ENCODE assay signal across 19 mouse cellular contexts in the genomic region with DNA sequence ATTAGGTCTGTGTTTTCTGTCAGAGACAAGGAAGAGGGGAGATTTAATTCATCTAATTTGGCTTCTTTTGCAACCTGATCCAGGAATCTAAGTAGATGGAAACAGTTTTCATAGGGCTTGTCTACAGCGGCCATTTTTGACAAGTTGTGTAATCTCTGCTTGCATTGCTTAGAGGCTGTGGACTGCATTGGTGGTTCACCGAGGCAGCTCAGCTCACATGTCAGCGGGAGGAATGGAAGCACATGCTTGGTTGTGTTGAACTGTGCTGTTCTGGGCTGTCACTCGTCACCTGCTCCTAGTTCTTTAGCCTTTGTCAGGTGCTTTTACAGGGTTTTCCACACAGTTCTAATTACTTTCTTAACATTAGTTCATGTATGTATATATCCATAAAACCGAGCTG.
"Had no signal": no experiment of that assay in that cellular context is flagged by ENCODE, and none has a peak within 500 bp of the region (broad histone marks: within the 10 kb centered on the region; RNA-seq: fewer than 3 reads in every experiment).

No protein-coding gene starts in this region.

- H3K27ac ChIP-seq: midbrain, embryonic 10.5 days; midbrain, embryonic 12.5 days; neural tube, embryonic 13.5 days; neural tube, embryonic 15.5 days had no signal

- H3K4me2 ChIP-seq: lung, embryonic 14.5 days; midbrain, embryonic 12.5 days; neural tube, embryonic 13.5 days; neural tube, embryonic 15.5 days had no signal

- H3K36me3 ChIP-seq: midbrain, embryonic 12.5 days; neural tube, embryonic 15.5 days had no signal

- H3K4me3 ChIP-seq: midbrain, embryonic 10.5 days; midbrain, embryonic 12.5 days; myocyte; neural tube, embryonic 13.5 days; neural tube, embryonic 15.5 days had no signal

- H3K9ac ChIP-seq: lung, embryonic 14.5 days; midbrain, embryonic 12.5 days; neural tube, embryonic 13.5 days; neural tube, embryonic 15.5 days had no signal

- H3K4me1 ChIP-seq: midbrain, embryonic 10.5 days; midbrain, embryonic 12.5 days; neural tube, embryonic 15.5 days had no signal

- H3K9me3 ChIP-seq: midbrain, embryonic 10.5 days; midbrain, embryonic 12.5 days; neural tube, embryonic 13.5 days; neural tube, embryonic 15.5 days had no signal

- DNase-seq: lung, adult 18-20 months; lung, embryonic 14.5 days; lung, postnatal 10 days; lung, postnatal 4 days; midbrain, embryonic 14.5 days; retina, postnatal 1 day; right cerebral cortex, adult 18-20 months; right cerebral cortex, postnatal 25 days; right cerebral cortex, postnatal 4 days; spleen, adult 18-20 months; thymus, adult 18-20 months; thymus, postnatal 14 days; thymus, postnatal 36 days had no signal

- H3K27me3 ChIP-seq: midbrain, embryonic 12.5 days; neural tube, embryonic 13.5 days; neural tube, embryonic 15.5 days had no signal

- ATAC-seq: midbrain, embryonic 16.5 days had no signal
